Mouse (Mus musculus) MEL (cell line): Measurements from ENCODE around the gene Fmo5.

Experiments
- CTCF ChIP-seq, 3 experiments: IDR thresholded peaks in 2 of 3; conservative IDR thresholded peaks in 1 of 3; 2 replicates each; pipeline ENCODE4 v1.5.1; 2011 to 2012; ENCODE audit warnings: low read length in 3 of 3, low read depth in 2 of 3, mild to moderate bottlenecking in 2 of 3, improper control_type of control experiment in 1 of 3, inconsistent platforms in 1 of 3, mixed read lengths in 1 of 3, moderate library complexity in 1 of 3; ENCODE audit not compliant: control insufficient read depth in 1 of 3, insufficient read depth in 1 of 3, poor library complexity in 1 of 3, severe bottlenecking in 1 of 3
- GATA1 ChIP-seq: IDR thresholded peaks from 2 replicates; pipeline ENCODE4 v1.6.1; 2011; ENCODE audit warnings: low read depth, low read length, improper control_type of control experiment
- MAZ ChIP-seq: IDR thresholded peaks from 2 replicates; pipeline ENCODE4 v1.6.1; 2012; ENCODE audit warnings: low read depth, mild to moderate bottlenecking, inconsistent platforms, low read length, improper control_type of control experiment
- MYB ChIP-seq: IDR thresholded peaks from 2 replicates; pipeline ENCODE4 v1.6.1; 2011; ENCODE audit warnings: mild to moderate bottlenecking, low read depth, low read length, improper control_type of control experiment
- POLR2A ChIP-seq, 2 experiments: IDR thresholded peaks; 2 replicates each; pipeline ENCODE4 v1.6.1; 2011 to 2012; ENCODE audit warnings: low read length in 2 of 2, mild to moderate bottlenecking in 2 of 2, control low read depth in 1 of 2, improper control_type of control experiment in 1 of 2, low read depth in 1 of 2, moderate library complexity in 1 of 2; ENCODE audit not compliant: control insufficient read depth in 1 of 2, insufficient read depth in 1 of 2, poor library complexity in 1 of 2
- POLR2AphosphoS5 ChIP-seq: IDR thresholded peaks from 2 replicates; pipeline ENCODE4 v1.6.1; 2012; ENCODE audit warnings: low read depth, borderline replicate concordance, mild to moderate bottlenecking, inconsistent platforms, low read length, moderate library complexity, mixed read lengths
- USF1 ChIP-seq: IDR thresholded peaks from 2 replicates; pipeline ENCODE4 v1.6.1; 2014; ENCODE audit warnings: low read depth, mild to moderate bottlenecking, inconsistent platforms, low read length, improper control_type of control experiment, moderate library complexity
- ZC3H11A ChIP-seq: IDR thresholded peaks from 2 replicates; pipeline ENCODE4 v1.6.1; 2012; ENCODE audit warnings: low read depth, mild to moderate bottlenecking, inconsistent platforms, low read length, improper control_type of control experiment

- TF ChIP-seq POLR2AphosphoS5, result no peak
- no peak for TF ChIP-seq CTCF (IDR thresholded peaks at IDR 0.05 in 2 of 3, conservative IDR thresholded peaks at IDR 0.05 in 1 of 3; ENCODE audit: control insufficient read depth in 1 of 3, insufficient read depth in 1 of 3, low read depth in 2 of 3, low read length in 3 of 3, poor library complexity in 1 of 3, severe bottlenecking in 1 of 3)
- no peak for TF ChIP-seq MAZ
- no peak for TF ChIP-seq GATA1
- no peak for TF ChIP-seq MYB
- no peak for TF ChIP-seq POLR2A (IDR thresholded peaks at IDR 0.05; ENCODE audit: control insufficient read depth in 1 of 2, insufficient read depth in 1 of 2, low read depth in 1 of 2, low read length in 2 of 2, poor library complexity in 1 of 2)
- TF ChIP-seq USF1, result no peak
- no peak for TF ChIP-seq ZC3H11A
Measured at GRCm38 (mm10) chr3:97627893-97628292, 711 bp upstream of the Fmo5 start.
